ENCODE assay signal across 9 mouse cellular contexts in the genomic region with DNA sequence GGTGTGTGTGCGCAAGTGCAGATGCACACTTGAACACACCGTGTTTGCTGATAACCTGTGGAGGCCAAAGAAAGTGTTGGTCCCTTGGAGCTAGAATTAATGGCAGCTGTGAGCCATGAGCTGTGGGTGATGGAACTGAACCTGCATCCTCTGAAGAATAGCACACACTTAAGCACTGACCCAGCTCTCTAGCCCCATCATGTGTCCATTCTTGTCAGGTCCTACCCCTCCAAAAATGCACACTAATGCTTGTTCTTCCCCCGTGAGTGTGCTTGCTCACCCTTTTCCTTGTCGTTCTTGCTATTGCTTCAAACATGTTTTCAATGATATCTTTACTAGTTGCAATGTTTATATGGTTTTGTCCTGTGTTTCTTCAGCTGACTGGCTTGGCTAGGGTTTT.
DNase-seq lines count a peak whose midpoint lies in the region; ATAC-seq and TF ChIP-seq lines count a peak whose summit lies in the region.
"Had no signal": no experiment of that assay in that cellular context is flagged by ENCODE, and none has a peak within 500 bp of the region (broad histone marks: within the 10 kb centered on the region; RNA-seq: fewer than 3 reads in every experiment).

No protein-coding gene starts in this region.

- no peak for TF ChIP-seq POLR2A in brain, embryonic 14.5 days (IDR thresholded peaks at IDR 0.05; ENCODE audit: borderline replicate concordance, extremely low read depth, insufficient read depth, insufficient read length, poor library complexity, severe bottlenecking)

- no peak overlapping the region for H3K4me3 ChIP-seq in hindbrain, embryonic 10.5 days
- H3K4me3 ChIP-seq in hindbrain, embryonic 12.5 days = no peak overlapping the region
- H3K4me3 ChIP-seq in forebrain, embryonic 15.5 days = no peak overlapping the region
- H3K4me3 ChIP-seq in liver, postnatal 0 days (ENCODE audit: low read depth, low read length) = no peak overlapping the region
- H3K4me3 ChIP-seq: limb, embryonic 15.5 days had no signal

- H3K27me3 ChIP-seq in hindbrain, embryonic 10.5 days (ENCODE audit: insufficient read depth, poor library complexity, severe bottlenecking) = no peaks in the 10 kb centered on the region
- H3K27me3 ChIP-seq in hindbrain, embryonic 12.5 days = no peaks in the 10 kb centered on the region
- H3K27me3 ChIP-seq in forebrain, embryonic 15.5 days = no peaks in the 10 kb centered on the region
- no peaks in the 10 kb centered on the region for H3K27me3 ChIP-seq in liver, postnatal 0 days (ENCODE audit: insufficient read depth, low read length)
- H3K27me3 ChIP-seq: limb, embryonic 15.5 days had no signal

- ATAC-seq in hindbrain, embryonic 12.5 days (ENCODE audit: low FRiP score) = no peak
- peak; percentile 56 for ATAC-seq in CD4-positive, CD25-positive, alpha-beta regulatory T cell, adult 4 months
- ATAC-seq in forebrain, embryonic 15.5 days (replicated peaks) = peak; percentile 66
- ATAC-seq in liver, postnatal 0 days = peak; percentile 38; the same call in 1 of the 2 replicates

- TF ChIP-seq EP300 in liver, postnatal 0 days (IDR thresholded peaks at IDR 0.05; ENCODE audit: low read depth) = no peak

- peak; percentile 53; the same call in 1 of the 2 replicates for TF ChIP-seq CTCF in brain, embryonic 14.5 days (IDR thresholded peaks at IDR 0.05; ENCODE audit: borderline replicate concordance, extremely low read depth, insufficient read depth, insufficient read length)
- TF ChIP-seq CTCF in liver, postnatal 0 days (IDR thresholded peaks at IDR 0.05; ENCODE audit: low read depth) = peak; percentile 72

- no peaks in the 10 kb centered on the region for H3K36me3 ChIP-seq in hindbrain, embryonic 10.5 days
- 0 out of 2 replicates have a peak, but pooled peaks cover 4% of the 10 kb centered on the region for H3K36me3 ChIP-seq in hindbrain, embryonic 12.5 days
- peaks cover 4% of the 10 kb centered on the region for H3K36me3 ChIP-seq in forebrain, embryonic 15.5 days
- H3K36me3 ChIP-seq in liver, postnatal 0 days (replicated peaks; ENCODE audit: insufficient read depth, low read length) = no peaks in the 10 kb centered on the region

- DNase-seq in hindbrain, embryonic 10.5 days (ENCODE audit: low spot score) = peak; percentile 23
- peak; percentile 58 for DNase-seq in brain, embryonic 14.5 days (ENCODE audit: low read depth)
- DNase-seq in liver, postnatal 0 days = peak; percentile 27
- DNase-seq in retina, postnatal 1 day = peak; percentile 38
- DNase-seq in urinary bladder, postnatal 10 days (ENCODE audit: low spot score) = no peak

- H3K4me2 ChIP-seq in hindbrain, embryonic 12.5 days (replicated peaks) = no peak overlapping the region
- H3K4me2 ChIP-seq in forebrain, embryonic 15.5 days (replicated peaks) = no peak overlapping the region
- no peak overlapping the region for H3K4me2 ChIP-seq in liver, postnatal 0 days (ENCODE audit: low read depth, low read length)
- H3K4me2 ChIP-seq: limb, embryonic 15.5 days had no signal

- no peaks in the 10 kb centered on the region for H3K4me1 ChIP-seq in hindbrain, embryonic 10.5 days (replicated peaks)
- no peaks in the 10 kb centered on the region for H3K4me1 ChIP-seq in hindbrain, embryonic 12.5 days
- H3K4me1 ChIP-seq in forebrain, embryonic 15.5 days = no peaks in the 10 kb centered on the region
- H3K4me1 ChIP-seq in liver, postnatal 0 days (ENCODE audit: insufficient read depth) = no peaks in the 10 kb centered on the region
- H3K4me1 ChIP-seq: limb, embryonic 15.5 days had no signal

- H3K27ac ChIP-seq in hindbrain, embryonic 10.5 days = no peak overlapping the region
- no peak overlapping the region for H3K27ac ChIP-seq in hindbrain, embryonic 12.5 days
- no peak overlapping the region for H3K27ac ChIP-seq in forebrain, embryonic 15.5 days (replicated peaks)
- H3K27ac ChIP-seq in liver, postnatal 0 days (ENCODE audit: low read depth) = no peak overlapping the region
- H3K27ac ChIP-seq: limb, embryonic 15.5 days had no signal

- H3K9ac ChIP-seq in hindbrain, embryonic 12.5 days = no peak overlapping the region
- no peak overlapping the region for H3K9ac ChIP-seq in forebrain, embryonic 15.5 days (replicated peaks)
- H3K9ac ChIP-seq in liver, postnatal 0 days (replicated peaks) = no peak overlapping the region
- H3K9ac ChIP-seq: limb, embryonic 15.5 days had no signal

- H3K9me3 ChIP-seq in hindbrain, embryonic 10.5 days = no peaks in the 10 kb centered on the region
- no peaks in the 10 kb centered on the region for H3K9me3 ChIP-seq in hindbrain, embryonic 12.5 days (replicated peaks)
- no peaks in the 10 kb centered on the region for H3K9me3 ChIP-seq in forebrain, embryonic 15.5 days
- H3K9me3 ChIP-seq in liver, postnatal 0 days (ENCODE audit: low read length) = no peaks in the 10 kb centered on the region
- H3K9me3 ChIP-seq: limb, embryonic 15.5 days had no signal

- 62% methylated on average over 4 of the region's 4 CpGs for WGBS in hindbrain, embryonic 10.5 days
- WGBS in hindbrain, embryonic 12.5 days = 59% methylated on average over 4 of the region's 4 CpGs
- WGBS in forebrain, embryonic 15.5 days = 59% methylated on average over 4 of the region's 4 CpGs
- WGBS in liver, postnatal 0 days (ENCODE audit: insufficient replicate concordance) = 38% methylated on average over 4 of the region's 4 CpGs
